Mouse (Mus musculus): ENCODE measurements around the gene Dbnl. TPM values are rescaled to one million over a fixed set of nuclear protein-coding genes. Genes with fewer than 3 reads are reported as not detected.
A peak's percentile ranks its signal among the peaks of the same experiment; 100 is the strongest.

The Dbnl gene
- polyA plus RNA-seq, 1 experiment from 2014 or later: 120 TPM

DNA sequence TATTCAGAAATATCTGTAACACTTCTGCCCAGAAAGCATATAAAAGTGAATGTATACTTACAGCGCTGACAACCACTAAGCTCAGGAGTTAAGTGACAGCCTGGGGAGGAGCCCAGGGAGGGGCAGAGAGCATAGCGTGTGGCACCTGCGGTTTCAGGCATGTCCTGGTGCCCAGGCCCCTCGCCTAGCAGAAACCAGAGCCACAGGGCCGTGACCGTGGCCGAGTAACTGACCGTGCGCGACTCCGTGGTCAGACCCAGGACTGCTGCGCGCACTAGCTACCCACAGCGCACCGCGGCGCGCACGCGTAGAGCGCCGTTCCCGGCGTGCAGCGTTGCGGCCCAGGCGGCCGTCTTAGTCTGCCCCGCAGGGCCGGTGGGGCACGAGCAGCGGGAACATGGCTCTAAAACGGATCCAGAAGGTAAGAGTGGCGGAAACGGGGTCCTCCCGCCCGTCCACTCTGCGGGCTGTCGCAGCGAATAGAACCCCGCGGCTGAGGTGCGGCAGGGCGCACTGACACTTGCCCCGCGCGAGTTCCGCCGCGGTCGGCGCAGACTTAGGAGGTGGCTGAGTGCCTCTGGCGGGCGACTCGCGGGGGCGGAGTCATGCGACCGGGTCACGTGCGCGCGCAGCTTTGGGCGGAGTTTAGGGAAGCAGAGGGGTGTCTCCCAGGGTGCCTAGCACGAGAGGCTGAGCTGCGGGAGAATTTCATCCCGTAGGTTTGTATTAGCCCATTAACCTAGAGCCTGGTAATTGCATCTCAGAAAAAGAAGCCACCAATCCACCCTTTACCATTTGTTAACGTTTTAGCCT lies 26.3 kb upstream of the Dbnl start, which contains the start of gene Urgcp:
Gene Urgcp (minus strand): TSS at position 557 of the 813 bp plus-strand sequence.
- DNase-seq (ENCODE audit: low read depth, low spot score) (peak; percentile 55), ATAC-seq (peak; percentile 93)
- in situ Hi-C loops (cut with MboI; ENCODE audit: low pct_unique_long_range_greater_than_20kb): no loop called here
- CTCF ChIA-PET: interaction anchor here (0.8 kb wide), 1 partner anchor 191 kb away, joined by 3 read pairs; no protein-coding TSS in a partner anchor
- TF ChIP-seq CTCF (IDR thresholded peaks at IDR 0.05): no peak
- H3K27me3 ChIP-seq: no peaks in the 10 kb centered on the region
- POLR2A ChIA-PET: interaction anchor here (0.6 to 1.8 kb wide), 4 partner anchors 17 to 74 kb away, joined by 3 to 10 read pairs (median 4); no protein-coding TSS in a partner anchor

GRCm38 (mm10) chr11:5762633-5762982 lies 25.7 kb upstream of the Dbnl start:
- ChIA-PET CTCF (no interaction called here), POLR2A (interaction anchor here (1.0 kb wide), 1 partner anchor 18 kb away, joined by 4 read pairs; no protein-coding TSS in a partner anchor)

GRCm38 (mm10) chr11:5766019-5766418 lies 22.3 kb upstream of the Dbnl start:
- TF ChIP-seq CTCF (IDR thresholded peaks at IDR 0.05): no peak

More at GRCm38 (mm10) chr11:5762633-5762982, 25.7 kb upstream of the Dbnl start:
- no peak for TF ChIP-seq CTCF (IDR thresholded peaks at IDR 0.05)
- H3K27me3 ChIP-seq: no peaks in the 10 kb centered on the region
- ATAC-seq (no peak), DNase-seq (ENCODE audit: low read depth, low spot score) (no peak)
- in situ Hi-C loops (cut with MboI; ENCODE audit: low pct_unique_long_range_greater_than_20kb): no loop called here

DNA sequence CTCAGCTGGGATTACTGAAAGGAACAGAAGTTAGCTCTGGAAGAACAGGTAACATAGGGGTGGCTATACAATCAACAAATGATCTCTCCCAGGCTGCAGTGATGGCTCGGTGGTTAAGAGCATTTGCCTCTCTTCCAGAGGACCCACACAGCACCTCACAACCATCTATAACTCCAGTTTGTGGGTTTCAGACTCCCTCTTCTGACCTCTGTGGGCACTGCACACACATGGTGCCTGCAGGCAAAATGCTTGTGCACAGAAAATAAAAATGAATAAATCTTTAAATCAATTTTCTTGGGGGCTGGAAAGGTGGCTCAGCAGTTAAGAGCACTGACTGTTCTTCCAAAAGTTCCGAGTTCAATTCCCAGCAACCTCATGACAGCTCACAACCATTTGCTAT lies 9.8 kb upstream of the Dbnl start:
- ATAC-seq: no peak
- TF ChIP-seq CTCF (IDR thresholded peaks at IDR 0.05): peak; percentile 80
- ChIA-PET CTCF (no interaction called here), POLR2A (no interaction called here)
- in situ Hi-C loops (cut with MboI; ENCODE audit: low pct_unique_long_range_greater_than_20kb): no loop called here
- no peak for DNase-seq (ENCODE audit: low read depth, low spot score)
- no peaks in the 10 kb centered on the region for H3K27me3 ChIP-seq

More at GRCm38 (mm10) chr11:5766019-5766418, 22.3 kb upstream of the Dbnl start:
- in situ Hi-C loops (cut with MboI; ENCODE audit: low pct_unique_long_range_greater_than_20kb): no loop called here
- ChIA-PET POLR2A (no interaction called here), CTCF (no interaction called here)
- no peaks in the 10 kb centered on the region for H3K27me3 ChIP-seq
- no peak for DNase-seq (ENCODE audit: low read depth, low spot score)
- no peak for ATAC-seq

- POLR2A ChIA-PET: no interaction called here
- H3K27me3 ChIP-seq: no peaks in the 10 kb centered on the region
- in situ Hi-C loops (cut with MboI; ENCODE audit: low pct_unique_long_range_greater_than_20kb): loop anchor here (10.0 kb wide), 1 partner anchor 295 kb away; no protein-coding TSS in a partner anchor
- CTCF ChIA-PET: no interaction called here
- TF ChIP-seq CTCF (IDR thresholded peaks at IDR 0.05): no peak
- no peak for DNase-seq (ENCODE audit: low read depth, low spot score)
- no peak for ATAC-seq
Observed at GRCm38 (mm10) chr11:5780035-5780499, 8.2 kb upstream of the Dbnl start.

GRCm38 (mm10) chr11:5782199-5782944 lies 5.9 kb upstream of the Dbnl start:
- in situ Hi-C loops (cut with MboI; ENCODE audit: low pct_unique_long_range_greater_than_20kb): loop anchor here (10.0 kb wide), 1 partner anchor 298 kb away; no protein-coding TSS in a partner anchor
- no peak for DNase-seq (ENCODE audit: low read depth, low spot score)
- TF ChIP-seq CTCF (IDR thresholded peaks at IDR 0.05): peak; percentile 18
- ATAC-seq: no peak
- POLR2A ChIA-PET: no interaction called here
- CTCF ChIA-PET: interaction anchor here (1.4 kb wide), 1 partner anchor 9 kb away, joined by 3 read pairs; no protein-coding TSS in a partner anchor
- H3K27me3 ChIP-seq: no peaks in the 10 kb centered on the region

- no peak for TF ChIP-seq CTCF (IDR thresholded peaks at IDR 0.05)
- H3K27me3 ChIP-seq: no peaks in the 10 kb centered on the region
- ChIA-PET CTCF (no interaction called here), POLR2A (no interaction called here)
- in situ Hi-C loops (cut with MboI; ENCODE audit: low pct_unique_long_range_greater_than_20kb): loop anchor here (5.0 to 10.0 kb wide), 2 partner anchors 107 to 301 kb away; no protein-coding TSS in a partner anchor
- ATAC-seq (no peak), DNase-seq (ENCODE audit: low read depth, low spot score) (no peak)
Observed at GRCm38 (mm10) chr11:5785732-5786131, 2.6 kb upstream of the Dbnl start.

- ChIA-PET CTCF (interaction anchor here (1.0 to 2.5 kb wide), 7 partner anchors 41 to 98 kb away, joined by 3 to 7 read pairs (median 5); partner anchors contain the start of gene Polm), POLR2A (interaction anchor here (1.3 kb wide), 1 partner anchor 9 kb away, joined by 3 read pairs; no protein-coding TSS in a partner anchor)
- no peaks in the 10 kb centered on the region for H3K27me3 ChIP-seq
- TF ChIP-seq CTCF (IDR thresholded peaks at IDR 0.05): no peak
- in situ Hi-C loops (cut with MboI; ENCODE audit: low pct_unique_long_range_greater_than_20kb): loop anchor here (5.0 to 10.0 kb wide), 2 partner anchors 105 to 303 kb away; no protein-coding TSS in a partner anchor
- no peak for ATAC-seq
- DNase-seq (ENCODE audit: low read depth, low spot score): no peak
Observed at GRCm38 (mm10) chr11:5787671-5788055, 625 bp upstream of the Dbnl start.

DNA sequence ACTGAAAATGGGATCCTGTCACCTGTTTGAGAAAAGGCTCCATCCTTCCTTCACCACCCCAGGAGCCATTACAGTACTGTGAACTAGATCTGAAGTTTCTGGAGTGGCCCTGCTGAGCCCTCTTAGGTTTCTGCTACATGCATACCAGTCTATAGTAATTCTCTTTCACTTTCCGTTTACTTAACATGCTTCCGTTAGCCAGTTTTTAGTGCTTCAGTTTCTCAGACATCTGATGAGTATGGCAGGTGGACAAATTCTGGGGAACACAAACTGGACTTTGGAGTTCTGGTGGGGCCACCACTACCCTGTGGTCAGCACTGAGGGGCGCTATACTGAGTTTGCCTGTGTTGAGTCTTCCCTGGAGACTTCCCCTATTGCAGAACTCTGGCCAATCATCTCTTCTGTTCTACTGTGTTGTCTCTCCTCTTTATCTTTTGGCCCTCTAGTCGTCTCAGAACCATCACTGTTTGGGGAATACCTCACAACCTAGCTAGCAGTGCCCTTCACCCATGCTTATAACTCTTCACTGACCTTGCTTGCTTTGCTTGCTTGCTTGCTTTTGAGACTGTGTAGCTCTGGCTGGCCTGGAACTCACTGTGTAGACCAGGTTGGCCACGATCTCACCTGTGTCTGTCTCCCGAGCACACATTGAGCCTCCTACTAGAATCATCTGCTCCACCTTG lies 924 bp downstream of the Dbnl start:
- ChIA-PET POLR2A (no interaction called here), CTCF (interaction anchor here (1.0 to 2.5 kb wide), 8 partner anchors 14 to 124 kb away, joined by 3 to 7 read pairs (median 3); partner anchors contain the start of gene Pgam2)
- H3K27me3 ChIP-seq: no peaks in the 10 kb centered on the region
- no peak for DNase-seq (ENCODE audit: low read depth, low spot score)
- ATAC-seq: no peak
- TF ChIP-seq CTCF (IDR thresholded peaks at IDR 0.05): no peak
- in situ Hi-C loops (cut with MboI; ENCODE audit: low pct_unique_long_range_greater_than_20kb): loop anchor here (5.0 to 10.0 kb wide), 2 partner anchors 103 to 304 kb away; no protein-coding TSS in a partner anchor

Measured in Patski (cell line).